Mouse (Mus musculus): ENCODE data around the gene Zfp526.

The Zfp526 gene

DNA sequence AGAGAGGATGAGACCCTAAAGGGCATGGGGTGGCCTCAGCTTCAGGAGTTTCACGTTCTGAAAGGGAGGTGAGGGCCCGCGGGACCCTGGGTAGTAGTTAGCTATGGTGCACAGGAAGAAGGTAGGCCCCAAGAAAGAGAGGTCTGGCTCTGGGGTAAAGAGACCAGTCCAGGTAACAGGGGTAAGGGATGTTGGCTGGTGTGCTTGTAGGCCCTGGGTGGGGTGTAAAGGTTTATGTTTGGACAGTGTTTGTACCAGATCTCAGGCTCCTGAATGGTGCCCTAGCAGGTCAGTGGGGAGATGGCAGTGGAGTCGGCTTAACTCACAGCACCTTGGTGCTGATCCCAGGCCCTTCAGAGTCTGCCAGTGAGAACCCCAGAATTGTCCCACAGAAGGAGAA, 47.8 kb downstream of the Zfp526 start:
- no peak for DNase-seq

DNA sequence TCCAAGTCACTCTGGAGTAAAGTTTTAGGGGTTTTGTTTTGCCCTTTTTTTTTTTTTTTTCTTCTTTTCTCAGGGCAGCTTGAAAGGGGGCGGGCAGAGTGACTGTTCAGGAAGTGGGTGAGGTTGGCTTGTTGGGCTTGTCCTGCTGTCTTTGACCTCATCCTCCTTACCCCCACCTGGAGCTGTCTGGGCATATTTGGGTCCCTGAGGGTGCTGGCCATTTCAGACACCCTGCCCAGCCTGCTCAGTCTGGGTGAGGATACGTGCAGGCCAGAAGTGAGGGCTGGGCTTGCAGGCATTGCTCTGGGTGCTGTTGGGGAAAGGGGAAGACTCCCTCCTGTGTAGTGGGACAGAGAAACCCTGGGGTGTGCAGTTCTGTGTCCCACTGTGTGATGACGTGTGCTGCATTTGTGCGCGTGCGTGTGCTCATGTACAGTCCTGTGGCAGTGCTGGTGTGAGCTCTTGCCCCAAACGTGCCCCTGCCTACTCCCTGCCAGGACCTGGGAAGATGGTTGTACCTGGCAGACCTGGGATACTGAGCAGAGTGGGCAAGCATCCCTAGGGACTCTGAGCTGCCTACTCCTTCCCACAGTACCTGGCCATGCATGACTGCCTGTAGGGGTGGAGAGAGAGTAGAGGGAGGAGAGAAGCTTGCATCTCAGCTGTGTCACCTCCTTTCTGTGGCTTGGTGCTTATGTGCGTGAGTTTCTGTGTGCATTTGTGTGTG, 48.5 kb downstream of the Zfp526 start:
- DNase-seq, result no peak

GRCm38 (mm10) chr7:25270652-25271633, 49.7 kb downstream of the Zfp526 start:
- DNase-seq, result no peak

- no peak for DNase-seq
Observed at GRCm38 (mm10) chr7:25271651-25272444, 50.6 kb downstream of the Zfp526 start.

- no peak for DNase-seq
Observed at GRCm38 (mm10) chr7:25272445-25273258, 51.4 kb downstream of the Zfp526 start.

DNA sequence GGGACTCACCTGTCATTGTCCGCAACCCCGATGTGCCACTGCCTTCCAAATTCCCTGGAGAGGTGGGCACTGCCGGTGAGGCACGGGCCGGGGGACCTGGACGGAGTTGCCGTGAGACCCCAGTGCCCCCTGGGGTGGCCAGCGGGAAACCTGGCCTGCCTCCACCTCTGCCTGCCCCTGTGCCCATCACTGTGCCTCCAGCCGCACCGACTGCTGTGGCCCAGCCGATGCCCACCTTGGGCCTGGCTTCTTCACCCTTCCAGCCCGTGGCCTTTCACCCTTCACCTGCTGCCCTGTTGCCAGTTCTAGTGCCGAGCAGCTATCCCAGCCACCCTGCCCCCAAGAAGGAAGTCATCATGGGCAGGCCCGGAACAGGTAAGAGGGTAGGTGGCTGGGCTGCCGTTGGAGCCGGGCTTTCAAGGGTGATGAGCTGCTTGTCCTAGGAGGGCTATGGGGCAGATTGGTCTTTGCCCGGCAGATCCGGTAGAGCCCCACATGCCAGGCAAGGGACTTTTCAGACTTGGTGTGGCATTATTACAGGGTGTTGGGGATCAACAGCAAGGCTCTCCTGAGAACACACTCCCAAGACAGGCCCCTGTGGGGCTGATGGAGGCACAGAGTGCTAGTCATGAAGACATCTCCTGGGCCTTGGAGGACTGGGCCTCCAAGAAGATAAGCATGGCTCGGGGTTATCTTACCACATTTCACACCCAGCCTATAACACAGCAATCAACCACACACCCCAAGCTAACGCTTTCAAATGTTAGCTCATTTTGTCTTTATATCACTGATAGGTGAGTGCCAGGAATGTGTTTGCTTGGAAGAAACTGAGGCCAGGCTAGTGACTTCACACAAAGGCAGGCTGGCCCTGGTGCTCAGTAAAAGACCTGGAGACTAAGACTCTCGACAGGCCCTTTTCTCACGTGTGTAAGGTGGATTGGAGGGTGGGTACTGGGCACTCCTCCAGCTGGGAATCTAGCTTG, 52.3 kb downstream of the Zfp526 start:
- DNase-seq, result no peak

- no peak for DNase-seq
Observed at GRCm38 (mm10) chr7:25274571-25274970, 53.3 kb downstream of the Zfp526 start.

- DNase-seq, result no peak
Observed at GRCm38 (mm10) chr7:25274996-25275395, 53.8 kb downstream of the Zfp526 start.

DNA sequence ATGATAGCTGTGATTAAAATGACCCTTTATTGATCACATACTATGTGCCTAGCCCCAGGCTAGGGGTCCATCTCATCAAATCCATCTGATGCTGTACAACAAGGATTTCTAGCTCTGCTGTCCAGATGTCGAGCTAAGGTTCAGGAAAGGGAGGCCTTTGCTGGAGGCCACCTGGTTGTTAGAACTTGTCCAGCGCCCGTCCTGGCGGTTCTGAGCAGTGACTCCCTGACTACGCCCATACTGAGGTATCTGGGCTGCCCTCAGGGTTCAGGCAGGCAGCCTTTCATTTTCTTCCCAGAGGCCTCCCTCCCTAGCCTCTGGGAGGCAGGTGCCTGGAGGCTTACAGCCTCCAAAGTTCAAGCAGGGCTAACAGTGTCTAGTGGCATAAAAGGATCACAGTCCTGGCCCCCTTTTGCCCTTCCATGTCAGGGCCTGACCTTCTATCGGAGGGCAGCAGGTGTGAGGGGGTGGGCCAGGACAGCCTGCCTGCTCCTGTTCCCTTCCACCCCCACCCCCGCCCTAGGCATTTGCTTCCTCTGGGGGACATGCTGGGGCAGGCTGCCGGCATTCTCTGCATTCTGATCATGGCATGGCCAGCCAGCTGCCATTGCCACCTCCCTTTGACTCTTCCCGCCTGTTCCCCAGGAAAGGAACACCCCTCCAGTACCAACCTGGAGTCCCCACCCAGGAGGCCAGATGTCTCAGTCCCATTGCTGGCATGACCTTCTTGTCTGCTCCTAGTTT, 54.5 kb downstream of the Zfp526 start:
- DNase-seq, result no peak
